Mouse (Mus musculus) duodenum, adult 2 months (tissue): ENCODE data around the gene Gm3460. TPM values are rescaled to one million over a fixed set of nuclear protein-coding genes. Genes with fewer than 3 reads are reported as not detected.

Experiments
- polyA plus RNA-seq: library from polyadenylated mRNA; depleted of rRNA; stranded (reverse); fragments of >200 nt; gene quantifications from 2 replicates; pipeline ENCODE4 v1.2.3, GENCODE M21; 2012; ENCODE audit warnings: low replicate concordance; rRNA removed

The Gm3460 gene
- polyA plus RNA-seq = not detected in 2 replicates

GRCm38 (mm10) chr14:6622318-6622717 lies at the start of gene Gm3460:
Gm3460 (minus strand) TSS chr14:6622418.

DNA sequence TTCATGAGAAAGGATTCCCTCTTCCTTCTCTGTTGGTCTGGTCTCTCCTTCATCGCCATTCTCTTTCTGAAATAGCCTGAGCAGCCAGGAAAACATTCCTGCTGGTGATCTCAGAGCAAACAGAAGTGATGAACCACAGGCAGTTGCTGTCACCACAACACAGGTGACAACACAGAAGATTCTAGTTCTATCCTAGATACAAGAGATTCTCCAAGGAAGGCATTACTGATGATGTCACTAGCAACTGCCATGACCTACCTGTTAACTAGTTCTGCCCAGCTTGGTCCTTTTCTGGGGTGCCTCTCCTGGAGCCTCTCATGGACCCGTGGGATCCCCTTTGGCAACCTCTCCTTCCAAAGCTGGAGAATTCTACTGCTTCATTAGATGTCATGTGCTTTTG lies 31.7 kb downstream of the Gm3460 start, which contains the start of gene Gm3629:
Gene Gm3629 (minus strand): TSS at position 101 of the 400 bp plus-strand sequence.

Other genes with a start within 250 kb of the Gm3460 start
- gene Gm16440, start 232.1 kb downstream of the Gm3460 start, polyA plus RNA-seq = not detected in 2 replicates
- gene Gm3591, start 209.9 kb downstream of the Gm3460 start, polyA plus RNA-seq = not detected in 2 replicates
- not detected in 2 replicates for gene Gm3594, start 177.8 kb downstream of the Gm3460 start, polyA plus RNA-seq
- gene Gm8356, start 85.1 kb downstream of the Gm3460 start, polyA plus RNA-seq = not detected in 2 replicates
- 0.09 and 0.21 TPM in 2 replicates for gene Gm3629, start 31.8 kb downstream of the Gm3460 start, polyA plus RNA-seq
- not detected in 2 replicates for gene Gm10251, start 61.8 kb upstream of the Gm3460 start, polyA plus RNA-seq
- not detected in 2 replicates for gene Gm8050, start 97.8 kb upstream of the Gm3460 start, polyA plus RNA-seq
- 0.07 and 0.34 TPM in 2 replicates for gene Gm3636, start 119.9 kb upstream of the Gm3460 start, polyA plus RNA-seq
- gene Gm8362, start 152.0 kb upstream of the Gm3460 start, polyA plus RNA-seq = not detected in 2 replicates
- not detected in 2 replicates for gene Gm3642, start 217.9 kb upstream of the Gm3460 start, polyA plus RNA-seq